Mouse (Mus musculus) hindbrain, embryonic 14.5 days (tissue): ENCODE results near the gene Vipr2. TPM values are rescaled to one million over a fixed set of nuclear protein-coding genes. Genes with fewer than 3 reads are reported as not detected.

Experiments
- ATAC-seq: fragments of 200-750 bp; cut with Nextera tagmentation; 2 replicates; pipeline ENCODE4 v1.8.0; 2017; ENCODE audit warnings: moderate number of reproducible peaks, mild to moderate bottlenecking, moderate TSS enrichment, moderate library complexity; ENCODE audit not compliant: low FRiP score
- DNase-seq: peaks from one replicate; pipeline ENCODE4 v3.0.0-alpha.2; 2015; ENCODE audit warnings: low spot score
- H3K27ac ChIP-seq: fragments of 300-500 bp; sonication (generic); 2 replicates; pipeline ENCODE4 v1.5.1; 2014; ENCODE audit warnings: mild to moderate bottlenecking, moderate library complexity
- H3K27me3 ChIP-seq: fragments of 300-500 bp; sonication (generic); 2 replicates; pipeline ENCODE4 v1.6.1; 2014; ENCODE audit warnings: mild to moderate bottlenecking, low read length, mixed read lengths; ENCODE audit not compliant: control insufficient read depth, insufficient read depth
- H3K36me3 ChIP-seq: fragments of 300-500 bp; sonication (generic); replicated peaks from 2 replicates; pipeline ENCODE4 v1.6.1; 2014; ENCODE audit not compliant: control insufficient read depth, insufficient read depth
- H3K4me1 ChIP-seq: fragments of 300-500 bp; sonication (generic); replicated peaks from 2 replicates; pipeline ENCODE4 v1.6.1; 2014; ENCODE audit warnings: antibody characterized with exemption, low read length, mixed read lengths; ENCODE audit not compliant: control insufficient read depth, insufficient read depth
- H3K4me2 ChIP-seq: fragments of 300-500 bp; sonication (generic); replicated peaks from 2 replicates; pipeline ENCODE4 v1.6.1; 2014; ENCODE audit warnings: mild to moderate bottlenecking, moderate library complexity
- H3K4me3 ChIP-seq: fragments of 300-500 bp; sonication (generic); replicated peaks from 2 replicates; pipeline ENCODE4 v1.5.1; 2014; ENCODE audit warnings: mild to moderate bottlenecking, low read length
- H3K9ac ChIP-seq: fragments of 300-500 bp; sonication (generic); 2 replicates; pipeline ENCODE4 v1.6.1; 2014
- H3K9me3 ChIP-seq: fragments of 300-500 bp; sonication (generic); 2 replicates; pipeline ENCODE4 v1.6.1; 2016; ENCODE audit warnings: low read length; ENCODE audit not compliant: control insufficient read depth
- WGBS: fragments of 180-500 bp; shearing (Covaris S2); extraction: QIAGEN DNeasy Blood & Tissue Kit; methylation state at CpG from one replicate; pipeline ENCODE4 v1.1.7; 2014; 5-methylcytosine and 5-hydroxymethylcytosine counted together
- polyA plus RNA-seq: library from polyadenylated mRNA; unstranded; fragments of >200 nt; fragmentation: Nextera tagmentation; extraction: Ambion mirVana; gene quantifications from 2 replicates; pipeline ENCODE4 v1.2.1, GENCODE M21; 2014

The Vipr2 gene
- polyA plus RNA-seq, 1 experiment from 2014 or later: 0.62 TPM

DNA sequence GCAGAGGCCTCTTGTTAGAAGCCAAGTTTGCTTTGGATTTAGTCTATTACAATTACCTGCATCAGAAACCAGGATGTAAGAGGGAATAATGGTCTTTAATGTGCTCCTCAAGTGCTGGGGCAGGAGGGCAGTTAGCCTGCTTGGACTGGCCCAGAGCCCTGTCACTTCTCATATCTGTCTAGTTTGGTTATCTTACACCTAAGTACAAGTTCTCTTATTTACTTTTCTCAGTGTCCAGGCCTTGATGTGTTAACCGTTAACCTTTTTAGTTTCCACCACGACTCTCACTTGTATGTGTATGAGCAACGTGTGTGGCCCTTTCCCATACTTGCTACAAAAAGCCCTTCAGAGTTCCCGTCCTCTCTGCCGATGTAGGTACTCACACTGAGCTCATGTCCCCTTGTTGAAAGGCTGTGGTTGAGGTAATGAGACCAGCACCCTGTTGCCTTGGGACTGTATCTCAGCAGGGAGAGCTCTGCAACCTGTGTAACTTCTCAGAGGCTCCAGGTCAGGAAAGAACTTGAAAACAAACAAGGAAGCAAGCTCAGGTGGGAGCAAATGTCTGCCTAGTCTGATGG is 39.9 kb downstream of the Vipr2 start:
- Histone ChIP-seq H3K4me1 (no peaks in the 10 kb centered on the region), H3K4me2 (no peak overlapping the region), H3K9me3 (no peaks in the 10 kb centered on the region), H3K27ac (no peak overlapping the region), H3K4me3 (no peak overlapping the region), H3K36me3 (no peaks in the 10 kb centered on the region), H3K27me3 (no peaks in the 10 kb centered on the region), H3K9ac (no peak overlapping the region)
- no peak for ATAC-seq
- 87% methylated on average over 5 of the region's 5 CpGs for WGBS
- no peak for DNase-seq

DNA sequence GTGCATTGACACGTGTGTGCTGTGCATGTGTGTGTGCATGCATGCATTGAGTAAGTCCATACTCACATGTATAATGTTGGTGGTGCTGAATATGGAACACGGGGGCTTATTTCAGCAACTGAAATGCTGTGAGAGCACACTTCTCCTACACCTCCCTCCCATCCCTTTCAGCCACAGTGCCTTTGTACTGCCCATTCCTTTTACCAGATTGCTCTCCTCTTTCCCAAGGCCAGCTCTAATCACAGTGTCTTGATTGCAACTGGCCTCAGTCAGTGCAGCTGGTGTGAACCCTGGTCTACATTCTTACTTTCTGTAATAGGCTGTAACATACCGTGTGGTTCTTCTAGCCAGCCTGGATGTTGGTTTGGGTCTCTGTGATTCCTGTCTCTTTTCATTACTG is 41.5 kb downstream of the Vipr2 start:
- Histone ChIP-seq H3K27ac (no peak overlapping the region), H3K9ac (no peak overlapping the region), H3K4me1 (no peaks in the 10 kb centered on the region), H3K4me2 (no peak overlapping the region), H3K9me3 (no peaks in the 10 kb centered on the region), H3K4me3 (no peak overlapping the region), H3K27me3 (no peaks in the 10 kb centered on the region), H3K36me3 (no peaks in the 10 kb centered on the region)
- no peak for ATAC-seq
- 85% methylated on average over 3 of the region's 3 CpGs for WGBS
- DNase-seq: no peak

DNA sequence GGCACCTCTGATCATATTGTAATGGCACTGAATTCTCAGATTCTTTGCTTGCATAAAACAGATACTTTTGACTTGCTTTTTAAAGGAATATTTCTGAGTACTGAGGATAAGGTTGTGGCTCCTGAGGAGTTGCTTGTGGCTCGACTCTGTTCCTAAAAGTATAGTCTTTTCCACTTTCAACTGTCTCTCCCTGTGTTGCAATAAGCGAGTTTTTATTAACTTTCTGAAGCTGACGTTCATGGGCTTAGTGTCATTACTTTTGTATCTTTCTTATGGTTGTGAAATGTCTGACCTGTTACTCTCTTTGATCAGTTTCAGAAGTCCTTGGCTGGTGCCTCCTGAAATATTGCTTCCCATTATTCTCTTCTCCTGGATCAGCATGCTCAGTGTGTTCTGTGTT is 46.3 kb downstream of the Vipr2 start:
- DNase-seq (no peak), ATAC-seq (no peak)
- H3K36me3 ChIP-seq: no peaks in the 10 kb centered on the region
- no peaks in the 10 kb centered on the region for H3K9me3 ChIP-seq
- no peak overlapping the region for H3K4me2 ChIP-seq
- H3K9ac ChIP-seq: no peak overlapping the region
- no peak overlapping the region for H3K27ac ChIP-seq
- H3K27me3 ChIP-seq: no peaks in the 10 kb centered on the region
- H3K4me1 ChIP-seq: no peaks in the 10 kb centered on the region
- H3K4me3 ChIP-seq: no peak overlapping the region
- 86% methylated on average over 3 of the region's 3 CpGs for WGBS

DNA sequence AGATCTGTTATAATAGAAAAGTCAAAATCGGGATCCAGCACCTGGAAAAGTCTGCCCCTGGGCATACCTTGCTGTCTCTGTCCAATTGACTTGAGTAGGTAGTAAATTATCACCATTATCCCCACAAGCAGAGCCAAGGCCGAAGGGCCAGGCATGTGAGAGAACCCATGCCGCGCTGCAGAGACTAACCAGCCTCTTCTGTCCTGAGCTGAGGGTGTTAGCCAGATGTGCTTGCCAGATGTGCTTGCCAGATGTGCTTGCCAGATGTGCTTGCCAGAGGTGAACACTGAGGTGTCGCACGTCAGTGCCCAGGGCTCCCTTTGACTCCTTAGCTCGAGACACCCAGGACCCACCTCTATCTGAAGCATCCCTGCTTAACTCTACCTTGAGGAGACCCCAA is 53.4 kb downstream of the Vipr2 start:
- WGBS: 90% methylated on average over 7 of the region's 7 CpGs

DNA sequence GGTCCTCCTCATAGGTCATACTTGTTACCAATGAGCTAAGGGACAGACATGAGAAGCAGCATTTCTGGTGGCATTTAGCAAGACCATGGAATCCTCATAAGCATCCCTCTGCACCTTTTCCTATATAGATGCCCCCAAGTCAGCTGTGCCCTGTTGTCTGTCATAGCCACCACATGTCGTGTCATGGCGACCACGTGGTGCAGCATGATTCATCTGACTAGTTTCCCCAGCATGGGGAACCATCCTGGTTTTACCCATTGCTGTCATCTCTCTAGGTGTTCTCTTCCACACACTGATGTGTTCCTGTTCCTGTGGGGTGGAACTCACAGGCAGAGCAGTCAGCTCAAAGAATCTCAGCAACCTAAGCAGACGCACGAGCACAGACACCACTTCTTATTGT is 55.4 kb downstream of the Vipr2 start:
- Histone ChIP-seq H3K36me3 (no peaks in the 10 kb centered on the region), H3K4me1 (no peaks in the 10 kb centered on the region), H3K27me3 (no peaks in the 10 kb centered on the region), H3K27ac (no peak overlapping the region), H3K9me3 (no peaks in the 10 kb centered on the region), H3K4me2 (no peak overlapping the region), H3K4me3 (no peak overlapping the region), H3K9ac (no peak overlapping the region)
- ATAC-seq: no peak
- no peak for DNase-seq
- WGBS: 90% methylated on average over 5 of the region's 5 CpGs

More for the DNA sequence above, 53.4 kb downstream of the Vipr2 start:
- Histone ChIP-seq H3K9me3 (no peaks in the 10 kb centered on the region), H3K36me3 (no peaks in the 10 kb centered on the region), H3K4me3 (no peak overlapping the region), H3K27me3 (no peaks in the 10 kb centered on the region), H3K4me2 (no peak overlapping the region), H3K9ac (no peak overlapping the region), H3K4me1 (no peaks in the 10 kb centered on the region), H3K27ac (no peak overlapping the region)
- DNase-seq: no peak
- ATAC-seq: no peak

DNA sequence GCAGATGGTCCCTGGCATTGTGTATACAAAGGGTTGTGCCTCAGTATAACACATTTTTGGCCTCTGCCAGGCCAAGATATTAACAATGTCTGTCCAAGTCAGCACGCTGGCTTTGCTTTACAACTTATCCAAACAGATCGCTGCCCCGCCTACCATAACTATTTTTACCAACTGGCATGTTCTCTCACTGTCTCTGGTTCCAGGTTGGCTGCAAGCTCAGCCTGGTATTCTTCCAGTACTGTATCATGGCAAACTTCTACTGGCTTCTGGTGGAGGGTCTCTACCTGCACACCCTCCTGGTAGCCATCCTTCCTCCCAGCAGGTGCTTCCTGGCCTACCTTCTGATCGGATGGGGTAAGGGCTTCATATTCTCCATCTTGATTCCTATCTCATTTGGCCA is 58.4 kb downstream of the Vipr2 start:
- Histone ChIP-seq H3K27me3 (no peaks in the 10 kb centered on the region), H3K27ac (no peak overlapping the region), H3K9me3 (no peaks in the 10 kb centered on the region), H3K9ac (no peak overlapping the region), H3K4me3 (no peak overlapping the region), H3K36me3 (no peaks in the 10 kb centered on the region), H3K4me1 (no peaks in the 10 kb centered on the region), H3K4me2 (no peak overlapping the region)
- WGBS: 97% methylated on average over 4 of the region's 4 CpGs
- DNase-seq (no peak), ATAC-seq (no peak)

DNA sequence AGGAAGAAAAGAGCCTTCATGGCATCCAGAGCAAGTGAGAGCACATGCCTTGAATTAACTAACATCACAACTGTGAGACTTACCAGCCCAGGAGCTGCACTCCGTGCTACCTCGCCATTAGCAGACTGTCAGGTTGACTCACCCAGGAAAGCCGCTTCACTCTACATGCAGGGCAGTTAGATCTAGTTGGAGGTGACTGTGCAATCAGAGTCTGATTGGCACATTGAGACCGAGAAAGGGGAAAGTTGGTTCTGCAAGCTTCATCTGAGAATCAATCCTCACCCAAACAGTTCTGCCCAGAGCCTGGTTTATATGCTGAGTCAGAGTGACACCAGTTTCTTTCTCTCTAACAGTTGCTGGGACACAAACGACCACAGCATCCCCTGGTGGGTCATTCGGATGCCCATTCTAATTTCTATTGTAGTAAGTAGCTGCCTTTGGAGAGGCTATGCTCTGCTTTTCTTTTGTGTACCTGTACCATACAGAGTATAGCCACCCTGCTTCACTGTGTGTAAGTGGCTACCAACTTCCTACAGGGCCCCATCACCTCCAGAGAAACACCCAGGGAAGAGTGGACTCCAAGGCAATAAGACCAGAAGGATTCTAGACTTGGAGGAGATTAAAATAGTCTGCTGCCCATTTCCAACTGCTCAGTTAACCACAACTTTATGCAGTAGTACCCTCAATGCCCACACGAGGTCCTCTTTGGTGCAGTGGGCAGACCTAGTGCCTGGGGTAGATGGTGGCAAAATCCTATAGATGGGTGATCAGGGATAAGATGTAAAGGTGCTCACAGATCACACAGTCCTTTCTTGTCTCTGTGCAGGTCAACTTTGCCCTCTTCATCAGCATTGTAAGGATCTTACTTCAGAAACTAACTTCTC is 61.0 kb downstream of the Vipr2 start:
- Histone ChIP-seq H3K9ac (no peak overlapping the region), H3K9me3 (no peaks in the 10 kb centered on the region), H3K27ac (no peak overlapping the region), H3K4me3 (no peak overlapping the region), H3K4me1 (no peaks in the 10 kb centered on the region), H3K36me3 (no peaks in the 10 kb centered on the region), H3K4me2 (no peak overlapping the region), H3K27me3 (no peaks in the 10 kb centered on the region)
- DNase-seq: no peak
- 69% methylated on average over 7 of the region's 7 CpGs for WGBS
- ATAC-seq: no peak

DNA sequence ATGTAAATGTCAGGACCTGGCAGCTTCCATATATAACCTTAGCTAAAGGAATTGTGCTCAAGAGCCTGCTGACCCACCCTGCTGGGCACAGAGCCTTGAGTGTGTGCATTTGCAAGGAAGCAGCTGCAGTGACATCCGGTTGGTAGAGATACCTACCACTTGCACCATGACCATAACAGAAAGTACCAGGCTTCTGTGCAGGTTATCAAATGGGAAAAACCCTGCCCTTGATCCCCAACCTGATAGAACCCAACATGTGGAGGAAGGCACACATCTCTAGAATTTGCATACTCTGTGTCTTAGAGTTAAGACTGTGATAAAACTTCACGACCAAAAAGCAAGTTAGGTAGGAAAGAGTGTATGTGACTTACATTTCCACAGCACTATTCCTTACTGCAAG is 63.1 kb downstream of the Vipr2 start:
- H3K4me2 ChIP-seq: no peak overlapping the region
- H3K9me3 ChIP-seq: no peaks in the 10 kb centered on the region
- no peak overlapping the region for H3K27ac ChIP-seq
- no peak overlapping the region for H3K9ac ChIP-seq
- H3K4me1 ChIP-seq: no peaks in the 10 kb centered on the region
- no peak overlapping the region for H3K4me3 ChIP-seq
- H3K27me3 ChIP-seq: no peaks in the 10 kb centered on the region
- no peak for ATAC-seq
- no peak for DNase-seq
- 98% methylated on average over 2 of the region's 2 CpGs for WGBS
- no peaks in the 10 kb centered on the region for H3K36me3 ChIP-seq

DNA sequence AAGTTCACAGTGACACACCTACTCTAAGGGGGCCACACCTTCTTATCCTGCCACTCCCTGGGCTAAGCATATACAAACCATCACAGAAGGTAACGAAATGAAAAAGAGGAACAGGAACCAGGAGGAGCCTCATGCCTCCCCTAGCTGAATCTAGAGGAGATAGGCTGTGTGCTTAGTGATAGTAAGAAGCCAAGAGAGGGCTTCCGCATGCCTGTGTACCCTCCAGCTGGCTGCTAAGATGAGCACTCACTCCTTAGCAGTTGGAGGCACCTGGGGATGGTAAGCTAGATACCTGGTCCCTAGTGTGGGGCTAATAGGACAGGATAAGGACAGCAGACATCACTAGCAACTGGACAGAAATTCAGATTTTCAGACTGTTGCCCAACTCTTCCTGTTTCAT is 64.3 kb downstream of the Vipr2 start:
- ATAC-seq (no peak), DNase-seq (no peak)
- Histone ChIP-seq H3K4me2 (no peak overlapping the region), H3K27ac (no peak overlapping the region), H3K4me3 (no peak overlapping the region), H3K27me3 (no peaks in the 10 kb centered on the region), H3K9ac (no peak overlapping the region), H3K4me1 (no peaks in the 10 kb centered on the region), H3K36me3 (no peaks in the 10 kb centered on the region), H3K9me3 (no peaks in the 10 kb centered on the region)
- WGBS: 87% methylated on average over 2 of the region's 2 CpGs
